Mouse (Mus musculus) limb, embryonic 13.5 days (tissue): Measurements from ENCODE around the gene Lgals3bp. TPM values are rescaled to one million over a fixed set of nuclear protein-coding genes. Genes with fewer than 3 reads are reported as not detected.

Experiments
- ATAC-seq: fragments of 200-750 bp; cut with Nextera tagmentation; 2 replicates; pipeline ENCODE4 v1.8.0; 2017; ENCODE audit warnings: low read depth, moderate number of reproducible peaks, moderate TSS enrichment; ENCODE audit not compliant: low FRiP score
- H3K27ac ChIP-seq: fragments of 300-500 bp; sonication (generic); 2 replicates; pipeline ENCODE4 v1.5.1; 2015; ENCODE audit warnings: inconsistent platforms, mild to moderate bottlenecking, moderate library complexity
- H3K27me3 ChIP-seq: fragments of 300-500 bp; sonication (generic); 2 replicates; pipeline ENCODE4 v1.6.1; 2015; ENCODE audit warnings: mild to moderate bottlenecking, inconsistent platforms
- H3K36me3 ChIP-seq: fragments of 300-500 bp; sonication (generic); 2 replicates; pipeline ENCODE4 v1.6.1; 2015; ENCODE audit warnings: inconsistent platforms, mild to moderate bottlenecking, moderate library complexity
- H3K4me1 ChIP-seq: fragments of 300-500 bp; sonication (generic); 2 replicates; pipeline ENCODE4 v1.6.1; 2015; ENCODE audit warnings: inconsistent platforms
- H3K4me2 ChIP-seq: fragments of 300-500 bp; sonication (generic); replicated peaks from 2 replicates; pipeline ENCODE4 v1.6.1; 2015; ENCODE audit warnings: inconsistent platforms, mild to moderate bottlenecking, moderate library complexity
- H3K4me3 ChIP-seq: fragments of 300-500 bp; sonication (generic); 2 replicates; pipeline ENCODE4 v1.5.1; 2015; ENCODE audit warnings: moderate library complexity, mild to moderate bottlenecking, inconsistent platforms
- H3K9ac ChIP-seq: fragments of 300-500 bp; sonication (generic); 2 replicates; pipeline ENCODE4 v1.6.1; 2015; ENCODE audit warnings: mild to moderate bottlenecking, inconsistent platforms
- H3K9me3 ChIP-seq: fragments of 300-500 bp; sonication (generic); 2 replicates; pipeline ENCODE4 v1.6.1; 2016; ENCODE audit warnings: inconsistent platforms
- WGBS: fragments of 180-500 bp; shearing (Covaris S2); methylation state at CpG from one replicate; pipeline ENCODE4 v1.1.7; 2015; 5-methylcytosine and 5-hydroxymethylcytosine counted together
- polyA plus RNA-seq: library from polyadenylated mRNA; unstranded; fragments of >200 nt; fragmentation: Nextera tagmentation; extraction: Ambion mirVana; gene quantifications from 2 replicates; pipeline ENCODE4 v1.2.1, GENCODE M21; 2015

Lgals3bp gene
- polyA plus RNA-seq, 1 experiment from 2014 or later: 7.3 TPM

- H3K27me3 ChIP-seq: no peaks in the 10 kb centered on the region
- no peak overlapping the region for H3K27ac ChIP-seq
- 65% methylated on average over 3 of the region's 3 CpGs for WGBS
- ATAC-seq: no peak
- H3K9me3 ChIP-seq: no peaks in the 10 kb centered on the region
- peaks cover 55% of the 10 kb centered on the region for H3K4me1 ChIP-seq
- no peak overlapping the region for H3K4me3 ChIP-seq
- no peaks in the 10 kb centered on the region for H3K36me3 ChIP-seq
- H3K9ac ChIP-seq: no peak overlapping the region
- H3K4me2 ChIP-seq: no peak overlapping the region
Measured at GRCm38 (mm10) chr11:118368330-118368729, 33.6 kb downstream of the Lgals3bp start.

- no peak overlapping the region for H3K9ac ChIP-seq
- no peak for ATAC-seq
- peak overlapping the region; percentile 77; the same call in 1 of the 2 replicates for H3K27ac ChIP-seq
- no peaks in the 10 kb centered on the region for H3K27me3 ChIP-seq
- H3K4me2 ChIP-seq: no peak overlapping the region
- no peaks in the 10 kb centered on the region for H3K9me3 ChIP-seq
- 60% methylated on average over 8 of the region's 8 CpGs for WGBS
- no peak overlapping the region for H3K4me3 ChIP-seq
- peaks cover 55% of the 10 kb centered on the region for H3K4me1 ChIP-seq
- H3K36me3 ChIP-seq: no peaks in the 10 kb centered on the region
Measured at GRCm38 (mm10) chr11:118366559-118366958, 35.3 kb downstream of the Lgals3bp start.

- Histone ChIP-seq H3K9ac (no peak overlapping the region; the same call in 1 of the 2 replicates), H3K4me2 (no peak overlapping the region), H3K9me3 (no peaks in the 10 kb centered on the region), H3K36me3 (no peaks in the 10 kb centered on the region), H3K27me3 (no peaks in the 10 kb centered on the region), H3K4me1 (peaks cover 52% of the 10 kb centered on the region), H3K27ac (peak overlapping the region; percentile 77; the same call in 1 of the 2 replicates), H3K4me3 (no peak overlapping the region)
- WGBS: 31% methylated on average over 3 of the region's 3 CpGs
- ATAC-seq: no peak
Measured at GRCm38 (mm10) chr11:118366108-118366507, 35.8 kb downstream of the Lgals3bp start.

GRCm38 (mm10) chr11:118365171-118365570 lies 36.7 kb downstream of the Lgals3bp start:
- H3K4me1 ChIP-seq: peaks cover 60% of the 10 kb centered on the region
- peak; percentile 79 for ATAC-seq
- no peak overlapping the region for H3K4me2 ChIP-seq
- H3K9me3 ChIP-seq: no peaks in the 10 kb centered on the region
- peak overlapping the region; percentile 77 for H3K27ac ChIP-seq
- H3K36me3 ChIP-seq: no peaks in the 10 kb centered on the region
- WGBS: 20% methylated on average over 7 of the region's 7 CpGs
- no peak overlapping the region for H3K4me3 ChIP-seq
- H3K27me3 ChIP-seq: no peaks in the 10 kb centered on the region
- no peak overlapping the region for H3K9ac ChIP-seq

- Histone ChIP-seq H3K4me2 (no peak overlapping the region), H3K9me3 (no peaks in the 10 kb centered on the region), H3K9ac (no peak overlapping the region), H3K27ac (peak overlapping the region; percentile 77), H3K36me3 (no peaks in the 10 kb centered on the region), H3K4me1 (peaks cover 60% of the 10 kb centered on the region), H3K27me3 (no peaks in the 10 kb centered on the region), H3K4me3 (no peak overlapping the region)
- 79% methylated on average over 4 of the region's 4 CpGs for WGBS
- ATAC-seq: no peak
Measured at GRCm38 (mm10) chr11:118364021-118364420, 37.9 kb downstream of the Lgals3bp start.

GRCm38 (mm10) chr11:118362971-118363518 lies 38.8 kb downstream of the Lgals3bp start:
- peaks cover 60% of the 10 kb centered on the region for H3K4me1 ChIP-seq
- no peaks in the 10 kb centered on the region for H3K9me3 ChIP-seq
- H3K27me3 ChIP-seq: no peaks in the 10 kb centered on the region
- peak overlapping the region; percentile 45 for H3K4me2 ChIP-seq
- no peaks in the 10 kb centered on the region for H3K36me3 ChIP-seq
- 3% methylated on average over 8 of the region's 8 CpGs for WGBS
- peak overlapping the region; percentile 50; the same call in 1 of the 2 replicates for H3K9ac ChIP-seq
- H3K4me3 ChIP-seq: peak overlapping the region; percentile 10; the same call in 1 of the 2 replicates
- peak overlapping the region; percentile 89 for H3K27ac ChIP-seq
- peak; percentile 70 for ATAC-seq

GRCm38 (mm10) chr11:118362501-118362900 lies 39.4 kb downstream of the Lgals3bp start:
- Histone ChIP-seq H3K4me2 (peak overlapping the region; percentile 45), H3K27ac (peak overlapping the region; percentile 89), H3K27me3 (no peaks in the 10 kb centered on the region), H3K9me3 (no peaks in the 10 kb centered on the region), H3K9ac (peak overlapping the region; percentile 50), H3K4me3 (no peak overlapping the region), H3K4me1 (peaks cover 60% of the 10 kb centered on the region), H3K36me3 (no peaks in the 10 kb centered on the region)
- 80% methylated on average over 1 of the region's 1 CpGs for whole genome bisulfite sequencing
- ATAC-seq: no peak

GRCm38 (mm10) chr11:118360907-118361341 lies 41.0 kb downstream of the Lgals3bp start:
- no peaks in the 10 kb centered on the region for H3K9me3 ChIP-seq
- H3K27me3 ChIP-seq: no peaks in the 10 kb centered on the region
- H3K27ac ChIP-seq: no peak overlapping the region
- H3K4me1 ChIP-seq: peaks cover 56% of the 10 kb centered on the region
- no peak for ATAC-seq
- H3K4me3 ChIP-seq: no peak overlapping the region
- 55% methylated on average over 10 of the region's 10 CpGs for WGBS
- H3K4me2 ChIP-seq: no peak overlapping the region
- H3K36me3 ChIP-seq: no peaks in the 10 kb centered on the region
- H3K9ac ChIP-seq: no peak overlapping the region

GRCm38 (mm10) chr11:118360491-118360890 lies 41.4 kb downstream of the Lgals3bp start:
- Histone ChIP-seq H3K4me1 (peaks cover 56% of the 10 kb centered on the region), H3K27ac (no peak overlapping the region; the same call in 1 of the 2 replicates)
- WGBS: 70% methylated on average over 7 of the region's 7 CpGs

GRCm38 (mm10) chr11:118355640-118356039 lies 46.3 kb downstream of the Lgals3bp start, which contains the start of gene Timp2:
TSS of gene Timp2 (minus strand) at chr11:118355740.
- peak within 1 kb of the TSS; percentile 95 for H3K27ac ChIP-seq
- ATAC-seq: no peak
- 35% methylated on average over 6 of the region's 6 CpGs for WGBS
- no peaks in the 10 kb centered on the region for H3K9me3 ChIP-seq
- H3K4me1 ChIP-seq: peaks cover 48% of the 10 kb centered on the region
- H3K4me2 ChIP-seq: peak within 1 kb of the TSS; percentile 84
- H3K27me3 ChIP-seq: no peaks in the 10 kb centered on the region
- peaks cover 20% of the 10 kb centered on the region for H3K36me3 ChIP-seq
- peak within 1 kb of the TSS; percentile 92 for H3K4me3 ChIP-seq
- H3K9ac ChIP-seq: peak within 1 kb of the TSS; percentile 98

More at GRCm38 (mm10) chr11:118360491-118360890, 41.4 kb downstream of the Lgals3bp start:
- Histone ChIP-seq H3K36me3 (no peaks in the 10 kb centered on the region), H3K27me3 (no peaks in the 10 kb centered on the region), H3K4me3 (no peak overlapping the region), H3K4me2 (no peak overlapping the region), H3K9ac (no peak overlapping the region), H3K9me3 (no peaks in the 10 kb centered on the region)
- ATAC-seq: no peak

GRCm38 (mm10) chr11:118355205-118355604 lies 46.7 kb downstream of the Lgals3bp start:
- peak overlapping the region; percentile 84 for H3K4me2 ChIP-seq
- peak overlapping the region; percentile 95 for H3K27ac ChIP-seq
- WGBS: under 1% methylated on average over 28 of the region's 43 CpGs
- H3K9me3 ChIP-seq: no peaks in the 10 kb centered on the region
- H3K9ac ChIP-seq: peak overlapping the region; percentile 98
- H3K36me3 ChIP-seq: peaks cover 20% of the 10 kb centered on the region
- ATAC-seq: peak; percentile 90
- H3K27me3 ChIP-seq: no peaks in the 10 kb centered on the region
- H3K4me1 ChIP-seq: peaks cover 48% of the 10 kb centered on the region
- H3K4me3 ChIP-seq: peak overlapping the region; percentile 92

- H3K4me1 ChIP-seq: peaks cover 53% of the 10 kb centered on the region
- peak; percentile 55 for ATAC-seq
- H3K27ac ChIP-seq: peak overlapping the region; percentile 95
- no peaks in the 10 kb centered on the region for H3K9me3 ChIP-seq
- peak overlapping the region; percentile 92 for H3K4me3 ChIP-seq
- peak overlapping the region; percentile 84 for H3K4me2 ChIP-seq
- no peaks in the 10 kb centered on the region for H3K27me3 ChIP-seq
- peak overlapping the region; percentile 98 for H3K9ac ChIP-seq
- WGBS: under 1% methylated on average over 38 of the region's 47 CpGs
- H3K36me3 ChIP-seq: peaks cover 20% of the 10 kb centered on the region
Measured at GRCm38 (mm10) chr11:118354636-118355191, 47.2 kb downstream of the Lgals3bp start.
